Mouse (Mus musculus) heart, embryonic 13.5 days (tissue): ENCODE results near the gene Htatip2. TPM values are rescaled to one million over a fixed set of nuclear protein-coding genes. Genes with fewer than 3 reads are reported as not detected.

Source experiments
- ATAC-seq: fragments of 200-750 bp; cut with Nextera tagmentation; 2 replicates; pipeline ENCODE4 v1.8.0; 2017; ENCODE audit warnings: moderate TSS enrichment; ENCODE audit not compliant: insufficient number of reproducible peaks, low FRiP score, low TSS enrichment; ENCODE audit errors: extremely low read depth
- H3K27ac ChIP-seq: fragments of 300-500 bp; sonication (generic); replicated peaks from 2 replicates; pipeline ENCODE4 v1.5.1; 2015; ENCODE audit warnings: moderate library complexity, mild to moderate bottlenecking, inconsistent platforms
- H3K27me3 ChIP-seq: fragments of 300-500 bp; sonication (generic); replicated peaks from 2 replicates; pipeline ENCODE4 v1.6.1; 2015; ENCODE audit warnings: mild to moderate bottlenecking, inconsistent platforms
- H3K36me3 ChIP-seq: fragments of 300-500 bp; sonication (generic); 2 replicates; pipeline ENCODE4 v1.6.1; 2015; ENCODE audit warnings: mild to moderate bottlenecking, inconsistent platforms
- H3K4me1 ChIP-seq: fragments of 300-500 bp; sonication (generic); 2 replicates; pipeline ENCODE4 v1.6.1; 2015; ENCODE audit warnings: inconsistent platforms
- H3K4me2 ChIP-seq: fragments of 300-500 bp; sonication (generic); 2 replicates; pipeline ENCODE4 v1.6.1; 2015; ENCODE audit warnings: inconsistent platforms, mild to moderate bottlenecking, moderate library complexity
- H3K4me3 ChIP-seq: fragments of 300-500 bp; sonication (generic); 2 replicates; pipeline ENCODE4 v1.5.1; 2015; ENCODE audit warnings: moderate library complexity, mild to moderate bottlenecking, inconsistent platforms
- H3K9ac ChIP-seq: fragments of 300-500 bp; sonication (generic); 2 replicates; pipeline ENCODE4 v1.6.1; 2015; ENCODE audit warnings: inconsistent platforms, mild to moderate bottlenecking, moderate library complexity
- H3K9me3 ChIP-seq: fragments of 300-500 bp; sonication (generic); 2 replicates; pipeline ENCODE4 v1.6.1; 2016; ENCODE audit warnings: inconsistent platforms
- WGBS: fragments of 180-500 bp; shearing (Covaris S2); methylation state at CpG from one replicate; pipeline ENCODE4 v1.1.7; 2015; ENCODE audit warnings: mixed read lengths; 5-methylcytosine and 5-hydroxymethylcytosine counted together
- polyA plus RNA-seq: library from polyadenylated mRNA; unstranded; fragments of >200 nt; fragmentation: Nextera tagmentation; extraction: Ambion mirVana; gene quantifications from 2 replicates; pipeline ENCODE4 v1.2.1, GENCODE M21; 2015

The Htatip2 gene
- polyA plus RNA-seq, 1 experiment from 2014 or later = 17.3 TPM

GRCm38 (mm10) chr7:49811346-49811745, 52.4 kb downstream of the Htatip2 start:
- Histone ChIP-seq H3K9me3 (no peaks in the 10 kb centered on the region), H3K9ac (no peak overlapping the region), H3K27ac (no peak overlapping the region), H3K27me3 (no peaks in the 10 kb centered on the region), H3K4me2 (no peak overlapping the region), H3K4me3 (no peak overlapping the region), H3K36me3 (peaks cover 51% of the 10 kb centered on the region), H3K4me1 (peaks cover 5% of the 10 kb centered on the region; the same call in 1 of the 2 replicates)
- 50% methylated on average over 4 of the region's 4 CpGs for WGBS
- ATAC-seq = no peak

- Histone ChIP-seq H3K27ac (no peak overlapping the region), H3K36me3 (peaks cover 38% of the 10 kb centered on the region), H3K4me2 (no peak overlapping the region), H3K9ac (no peak overlapping the region), H3K4me3 (no peak overlapping the region), H3K27me3 (no peaks in the 10 kb centered on the region), H3K4me1 (peaks cover 10% of the 10 kb centered on the region), H3K9me3 (no peaks in the 10 kb centered on the region)
- 78% methylated on average over 4 of the region's 4 CpGs for WGBS
- no peak for ATAC-seq
Observed at GRCm38 (mm10) chr7:49819393-49819792, 60.5 kb downstream of the Htatip2 start.

GRCm38 (mm10) chr7:49821370-49821769, 62.5 kb downstream of the Htatip2 start:
- whole genome bisulfite sequencing = 82% methylated on average over 1 of the region's 1 CpGs
- Histone ChIP-seq H3K27me3 (no peaks in the 10 kb centered on the region), H3K9ac (no peak overlapping the region), H3K9me3 (no peaks in the 10 kb centered on the region), H3K4me1 (peaks cover 10% of the 10 kb centered on the region), H3K36me3 (peaks cover 29% of the 10 kb centered on the region), H3K4me2 (no peak overlapping the region), H3K4me3 (no peak overlapping the region), H3K27ac (no peak overlapping the region)
- no peak for ATAC-seq

- 49% methylated on average over 2 of the region's 2 CpGs for WGBS
- H3K36me3 ChIP-seq = peaks cover 36% of the 10 kb centered on the region
- H3K9me3 ChIP-seq = no peaks in the 10 kb centered on the region
- no peaks in the 10 kb centered on the region for H3K27me3 ChIP-seq
- H3K4me1 ChIP-seq = peaks cover 10% of the 10 kb centered on the region
- no peak overlapping the region for H3K9ac ChIP-seq
- H3K27ac ChIP-seq = 0 out of 2 replicates have a peak overlapping the region, but pooled peaks have one; percentile 1
- H3K4me2 ChIP-seq = no peak overlapping the region
- no peak for ATAC-seq
- no peak overlapping the region for H3K4me3 ChIP-seq
Observed at GRCm38 (mm10) chr7:49822028-49822427, 63.1 kb downstream of the Htatip2 start.

Other genes with a start within 250 kb of the Htatip2 start
- gene Dbx1, start 122.3 kb upstream of the Htatip2 start, polyA plus RNA-seq = not detected in 2 replicates
- 46.0 and 47.7 TPM in 2 replicates for gene Prmt3, start 19.2 kb downstream of the Htatip2 start, polyA plus RNA-seq
- not detected in 2 replicates for gene Slc6a5, start 151.0 kb downstream of the Htatip2 start, polyA plus RNA-seq
- 0.72 and 0.88 TPM in 2 replicates for gene Nell1, start 215.7 kb downstream of the Htatip2 start, polyA plus RNA-seq